Mouse (Mus musculus): ENCODE results near the gene Sez6l.

DNA sequence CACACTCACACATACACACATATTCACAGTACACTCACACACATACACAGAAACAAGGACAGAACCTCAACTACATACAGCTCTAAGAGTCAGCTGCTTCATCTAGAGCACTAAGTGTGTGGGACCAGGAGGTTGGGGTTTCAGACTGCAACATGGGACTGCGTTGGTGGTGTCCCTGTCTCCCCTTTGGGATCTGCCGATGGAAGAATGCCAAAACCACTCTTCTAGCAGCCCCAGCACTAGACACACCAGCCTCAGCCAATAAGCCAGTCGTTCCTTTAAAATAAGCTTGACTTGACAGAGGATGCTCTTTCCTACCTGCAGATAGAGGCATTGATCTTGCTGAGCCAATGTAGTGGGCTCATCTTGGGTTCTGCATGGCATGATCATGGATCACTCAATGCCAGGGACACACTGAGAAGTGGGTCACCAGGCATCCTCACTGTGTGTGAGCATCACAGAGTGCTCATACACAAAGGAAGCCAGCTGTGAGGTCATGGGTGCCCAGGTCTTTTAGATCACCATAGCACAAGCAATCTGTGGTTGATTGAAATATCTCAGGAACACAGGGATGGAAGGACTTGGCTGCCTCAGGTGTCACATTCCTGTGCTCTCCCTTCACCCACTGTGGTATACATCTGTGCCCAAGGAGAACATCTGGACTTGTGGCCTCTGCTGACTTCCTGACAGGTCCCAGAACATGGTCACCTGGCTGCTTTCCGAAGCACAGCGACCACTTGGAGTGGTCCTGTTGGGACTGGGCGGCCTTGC, 22.7 kb upstream of the Sez6l start:
- no peak for TF ChIP-seq CTCF (conservative IDR thresholded peaks at IDR 0.05 in 1 of 2, IDR thresholded peaks at IDR 0.05 in 1 of 2; ENCODE audit: low read depth in 2 of 2, low read length in 2 of 2)
- TF ChIP-seq MAZ (IDR thresholded peaks at IDR 0.05; ENCODE audit: low read depth, low read length) = no peak
- TF ChIP-seq ETS1 (conservative IDR thresholded peaks at IDR 0.05; ENCODE audit: low read depth, low read length) = no peak
- no peak for TF ChIP-seq MYC (IDR thresholded peaks at IDR 0.05; ENCODE audit: low read depth, low read length)
- no peak for TF ChIP-seq ZNF384 (IDR thresholded peaks at IDR 0.05; ENCODE audit: low read depth, low read length)
- TF ChIP-seq POLR2A (IDR thresholded peaks at IDR 0.05; ENCODE audit: low read depth, low read length) = no peak
- no peak for TF ChIP-seq JUND (conservative IDR thresholded peaks at IDR 0.05; ENCODE audit: low read depth, low read length)
- no peak for TF ChIP-seq TBP (conservative IDR thresholded peaks at IDR 0.05; ENCODE audit: low read depth, low read length)
- TF ChIP-seq E2F4 (IDR thresholded peaks at IDR 0.05; ENCODE audit: insufficient replicate concordance, low read depth, low read length) = no peak
- no peak for TF ChIP-seq ZC3H11A (IDR thresholded peaks at IDR 0.05; ENCODE audit: low read depth, low read length)
- TF ChIP-seq USF2 (conservative IDR thresholded peaks at IDR 0.05; ENCODE audit: low read depth, low read length) = no peak
